Mouse (Mus musculus) cortical plate, adult 2 months (tissue): ENCODE data around the gene Cyp2a12.

Source experiments
- CTCF ChIP-seq: fragments of 200-500 bp; IDR thresholded peaks from 2 replicates; pipeline ENCODE4 v1.5.1; 2011; ENCODE audit warnings: mild to moderate bottlenecking, control low read depth, low read length; ENCODE audit not compliant: insufficient read depth; ENCODE audit errors: extremely low read depth
- POLR2A ChIP-seq: fragments of 200-500 bp; IDR thresholded peaks from 2 replicates; pipeline ENCODE4 v1.6.1; 2011; ENCODE audit warnings: mild to moderate bottlenecking, low read length, control low read depth; ENCODE audit not compliant: insufficient read depth; ENCODE audit errors: extremely low read depth

GRCm38 (mm10) chr7:26982551-26982950 is 46.3 kb upstream of the Cyp2a12 start:
- TF ChIP-seq CTCF (no peak), POLR2A (no peak)
